Mouse (Mus musculus): ENCODE data around the gene Rpl23. TPM values are rescaled to one million over a fixed set of nuclear protein-coding genes. Genes with fewer than 3 reads are reported as not detected.

Gene Rpl23
- total and polyA plus RNA-seq, 3 experiments: 921 to 2,072 TPM; not detected in 1

DNA sequence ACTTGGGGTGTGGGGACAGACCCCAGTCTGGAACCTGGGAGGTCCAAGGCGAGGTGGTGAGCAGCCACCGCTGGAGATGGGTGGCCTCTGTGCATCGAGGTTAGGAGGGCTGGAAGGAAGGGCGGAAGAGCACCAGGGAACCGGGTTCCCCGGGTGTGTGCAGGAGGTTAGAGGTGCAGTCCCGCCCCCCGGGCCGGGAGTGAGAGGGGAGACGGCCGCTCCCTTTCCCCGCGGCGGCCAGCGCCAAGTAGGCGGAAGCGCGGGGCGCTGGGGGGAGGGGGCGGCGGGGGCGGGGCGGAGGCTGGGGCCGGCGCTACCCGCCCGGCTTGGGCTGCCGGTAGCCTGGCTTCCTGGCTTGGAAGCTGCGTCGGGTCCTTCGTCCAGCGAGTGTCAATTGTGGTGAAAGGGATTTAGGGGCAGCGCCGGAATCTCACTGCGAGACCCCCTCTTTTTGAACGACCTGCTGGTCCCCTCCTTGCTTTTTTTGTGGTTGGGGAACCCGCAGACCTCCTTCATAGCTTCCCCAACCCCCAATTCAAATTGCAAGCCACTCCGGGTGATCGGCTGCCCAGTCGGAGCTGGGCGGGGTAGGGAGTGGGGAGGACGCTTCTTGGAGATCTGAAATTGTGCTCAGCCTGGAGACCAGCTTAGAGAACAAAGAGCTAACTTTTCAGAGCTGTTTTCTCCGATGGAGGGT lies 17.9 kb upstream of the Rpl23 start (continued):
- peak; percentile 59; the same call in 1 of the 2 replicates for TF ChIP-seq POLR2AphosphoS2 (IDR thresholded peaks at IDR 0.05; ENCODE audit: low read length)
- TF ChIP-seq MYB (IDR thresholded peaks at IDR 0.05; ENCODE audit: low read depth, low read length): no peak
- TF ChIP-seq EP300 (IDR thresholded peaks at IDR 0.05; ENCODE audit: low read depth in 1 of 2, low read length in 2 of 2): no peak; a peak in 1 of 4 replicates
- no peak; the same call in 1 of the 2 replicates for TF ChIP-seq HCFC1 (IDR thresholded peaks at IDR 0.05; ENCODE audit: low read depth, low read length)
- TF ChIP-seq MYC (IDR thresholded peaks at IDR 0.05; ENCODE audit: low read depth, low read length): 0 out of 2 replicates have a peak, but pooled peaks have one; percentile 8
- no peak for TF ChIP-seq JUND (IDR thresholded peaks at IDR 0.05; ENCODE audit: low read depth, low read length)
- TF ChIP-seq MAX (IDR thresholded peaks at IDR 0.05; ENCODE audit: low read length): 0 out of 2 replicates have a peak, but pooled peaks have one; percentile 31
- TF ChIP-seq GATA1 (IDR thresholded peaks at IDR 0.05; ENCODE audit: low read depth, low read length): no peak
- TF ChIP-seq ETS1 (IDR thresholded peaks at IDR 0.05; ENCODE audit: low read depth, low read length): no peak; the same call in none of the 2 replicates
- TF ChIP-seq ZKSCAN1 (IDR thresholded peaks at IDR 0.05; ENCODE audit: low read depth, low read length): no peak
- no peak for TF ChIP-seq BHLHE40 (IDR thresholded peaks at IDR 0.05; ENCODE audit: borderline replicate concordance, low read depth, low read length)
- peak; percentile 51; the same call in 1 of the 2 replicates for TF ChIP-seq SIN3A (IDR thresholded peaks at IDR 0.05; ENCODE audit: low read length)
- TF ChIP-seq ZC3H11A (IDR thresholded peaks at IDR 0.05; ENCODE audit: low read depth, low read length): no peak
- no peak for TF ChIP-seq TBP (IDR thresholded peaks at IDR 0.05; ENCODE audit: low read depth, low read length)
- peak; percentile 60 for TF ChIP-seq NELFE (IDR thresholded peaks at IDR 0.05; ENCODE audit: low read depth, low read length)
- TF ChIP-seq CHD1 (IDR thresholded peaks at IDR 0.05; ENCODE audit: low read depth, low read length): peak; percentile 80; the same call in 1 of the 2 replicates
- 0 out of 2 replicates have a peak, but pooled peaks have one; percentile 22 for TF ChIP-seq USF1 (IDR thresholded peaks at IDR 0.05; ENCODE audit: low read depth, low read length)
- no peak for TF ChIP-seq KAT2A (conservative IDR thresholded peaks at IDR 0.05; ENCODE audit: low read depth, low read length)
- peak; percentile 72 for TF ChIP-seq ELF1 (IDR thresholded peaks at IDR 0.05; ENCODE audit: low read depth, low read length)
- no peak; the same call in 1 of the 2 replicates for TF ChIP-seq E2F4 (IDR thresholded peaks at IDR 0.05; ENCODE audit: borderline replicate concordance, low read depth, low read length)
- no peak for TF ChIP-seq SMC3 (IDR thresholded peaks at IDR 0.05; ENCODE audit: low read depth, low read length)
- no peak for TF ChIP-seq CTCF (IDR thresholded peaks at IDR 0.05 in 2 of 3, conservative IDR thresholded peaks at IDR 0.05 in 1 of 3; ENCODE audit: control insufficient read depth in 1 of 3, insufficient read depth in 1 of 3, low read depth in 2 of 3, low read length in 3 of 3, poor library complexity in 1 of 3, severe bottlenecking in 1 of 3)

Measured in MEL (cell line).